Mouse (Mus musculus) forebrain, embryonic 12.5 days (tissue): ENCODE results near the gene Prkar1a. TPM values are rescaled to one million over a fixed set of nuclear protein-coding genes. Genes with fewer than 3 reads are reported as not detected.

Source experiments
- ATAC-seq: fragments of 200-750 bp; cut with Nextera tagmentation; 2 replicates; pipeline ENCODE4 v1.8.0; 2017; ENCODE audit warnings: moderate TSS enrichment; ENCODE audit not compliant: low FRiP score
- H3K27ac ChIP-seq: fragments of 300-500 bp; sonication (generic); 2 replicates; pipeline ENCODE4 v1.5.1; 2016; ENCODE audit warnings: mild to moderate bottlenecking
- H3K27me3 ChIP-seq: fragments of 300-500 bp; sonication (generic); 2 replicates; pipeline ENCODE4 v1.6.1; 2016; ENCODE audit warnings: mild to moderate bottlenecking
- H3K36me3 ChIP-seq: fragments of 300-500 bp; sonication (generic); replicated peaks from 2 replicates; pipeline ENCODE4 v1.6.1; 2016; ENCODE audit warnings: mild to moderate bottlenecking
- H3K4me1 ChIP-seq: fragments of 300-500 bp; sonication (generic); 2 replicates; pipeline ENCODE4 v1.6.1; 2016
- H3K4me2 ChIP-seq: fragments of 300-500 bp; sonication (generic); 2 replicates; pipeline ENCODE4 v1.6.1; 2016; ENCODE audit warnings: mild to moderate bottlenecking, moderate library complexity
- H3K4me3 ChIP-seq: fragments of 300-500 bp; sonication (generic); replicated peaks from 2 replicates; pipeline ENCODE4 v1.5.1; 2016; ENCODE audit warnings: mild to moderate bottlenecking
- H3K9ac ChIP-seq: fragments of 300-500 bp; sonication (generic); 2 replicates; pipeline ENCODE4 v1.6.1; 2016; ENCODE audit warnings: mild to moderate bottlenecking
- H3K9me3 ChIP-seq: fragments of 300-500 bp; sonication (generic); 2 replicates; pipeline ENCODE4 v1.6.1; 2016
- WGBS: fragments of 180-500 bp; shearing (Covaris S2); methylation state at CpG from one replicate; pipeline ENCODE4 v1.1.7; 2016; 5-methylcytosine and 5-hydroxymethylcytosine counted together
- polyA plus RNA-seq: library from polyadenylated mRNA; unstranded; fragments of >200 nt; fragmentation: Nextera tagmentation; extraction: Ambion mirVana; gene quantifications from 2 replicates; pipeline ENCODE4 v1.2.1, GENCODE M21; 2016

The Prkar1a gene
- polyA plus RNA-seq, 1 experiment from 2014 or later = 413 TPM

DNA sequence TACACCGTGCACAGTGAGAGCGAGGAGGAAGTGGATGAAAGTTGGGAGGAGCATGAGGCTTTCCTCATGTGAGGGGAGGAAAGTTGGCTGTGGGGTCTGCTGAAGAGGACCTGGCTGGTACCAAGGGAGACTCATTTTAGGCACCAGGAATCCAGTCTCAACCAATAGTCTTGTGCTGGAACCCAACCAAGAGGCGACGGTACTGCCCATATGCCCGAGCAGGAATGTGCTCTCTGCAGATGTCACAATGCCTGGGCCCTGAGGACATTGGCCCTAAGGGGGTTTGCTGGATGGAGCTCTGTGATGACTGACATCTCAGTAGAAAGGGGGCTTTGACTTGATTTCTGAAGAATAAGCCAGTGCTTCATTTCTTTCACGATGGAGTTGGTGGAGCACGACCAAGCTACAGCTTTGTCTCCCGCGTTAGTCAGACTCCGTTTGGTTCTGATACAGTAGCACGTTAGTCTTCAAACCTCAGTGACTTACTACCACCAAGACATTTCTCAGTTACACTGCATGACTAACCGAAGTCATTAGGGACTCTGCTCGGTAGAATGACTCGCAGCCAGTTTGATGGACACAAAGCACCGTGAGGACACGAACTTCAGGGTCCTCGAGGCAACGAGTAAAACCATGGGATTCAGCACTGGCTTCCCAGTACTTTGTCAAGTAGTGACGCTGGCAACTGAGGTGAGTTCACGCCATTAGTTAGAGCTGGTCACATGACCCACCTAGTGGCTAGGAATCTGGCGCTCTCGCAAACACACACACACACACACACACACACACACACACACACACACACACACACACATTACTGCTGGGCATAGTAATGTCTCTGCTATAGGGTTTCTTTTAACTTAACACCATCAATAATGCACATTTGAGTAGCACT is 55.4 kb downstream of the Prkar1a start:
- Histone ChIP-seq H3K4me2 (no peak overlapping the region), H3K27me3 (no peaks in the 10 kb centered on the region), H3K4me3 (no peak overlapping the region), H3K4me1 (no peaks in the 10 kb centered on the region), H3K9ac (no peak overlapping the region), H3K27ac (no peak overlapping the region), H3K36me3 (no peaks in the 10 kb centered on the region), H3K9me3 (no peaks in the 10 kb centered on the region)
- 90% methylated on average over 22 of the region's 22 CpGs for WGBS
- no peak for ATAC-seq

DNA sequence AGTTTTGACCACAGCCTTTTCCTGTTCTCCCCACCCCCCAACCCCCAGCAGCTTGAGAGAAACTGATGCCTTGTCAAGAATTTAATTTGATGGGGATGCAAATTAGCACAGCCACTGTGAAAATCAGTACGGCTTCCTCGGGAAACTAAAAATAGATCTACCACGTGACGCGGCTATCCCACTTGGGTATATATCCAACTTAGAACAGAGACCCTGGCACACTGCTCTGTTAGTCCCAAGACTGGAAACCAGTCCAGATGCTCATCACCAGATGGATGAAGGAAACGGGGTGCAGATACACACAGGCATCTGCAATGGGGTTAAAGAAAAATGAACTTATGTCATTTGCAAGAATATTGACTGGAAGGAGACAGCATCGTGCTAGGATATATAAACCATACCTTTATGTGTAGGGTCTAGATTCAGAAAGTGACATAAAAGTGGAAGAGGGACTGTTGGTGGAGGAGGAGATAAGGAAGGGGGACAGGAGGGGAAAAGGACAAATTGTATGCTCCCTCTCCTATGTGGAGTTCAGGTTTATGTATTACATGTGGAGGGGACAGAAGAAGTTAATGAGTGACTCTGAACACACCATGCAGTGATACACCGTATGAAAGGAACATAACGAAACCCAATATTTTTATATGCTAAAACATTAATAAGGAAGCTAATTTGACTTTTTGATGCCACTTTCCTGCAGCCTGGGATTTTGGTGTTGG is 56.3 kb downstream of the Prkar1a start:
- Histone ChIP-seq H3K27me3 (no peaks in the 10 kb centered on the region), H3K27ac (no peak overlapping the region), H3K4me1 (no peaks in the 10 kb centered on the region), H3K9me3 (no peaks in the 10 kb centered on the region), H3K4me2 (no peak overlapping the region), H3K9ac (no peak overlapping the region), H3K4me3 (no peak overlapping the region), H3K36me3 (no peaks in the 10 kb centered on the region)
- WGBS = 86% methylated on average over 9 of the region's 9 CpGs
- ATAC-seq = no peak

DNA sequence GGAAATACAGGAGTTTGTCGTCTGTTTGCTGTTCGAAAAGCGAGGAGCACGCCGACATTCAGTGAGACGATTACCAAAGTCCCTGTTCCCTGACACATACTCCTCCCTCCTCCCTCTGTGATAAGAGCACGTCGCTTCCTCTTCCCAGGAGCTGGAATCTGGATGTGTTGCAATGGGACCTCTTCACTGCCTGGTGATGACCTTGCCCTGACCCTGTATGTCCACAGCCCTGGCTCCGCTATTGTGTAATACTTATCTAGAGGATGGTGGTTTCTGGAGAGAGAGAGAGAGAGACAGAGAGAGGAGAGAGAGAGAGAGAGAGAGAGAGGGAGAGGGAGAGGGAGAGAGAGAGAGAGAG is 56.8 kb downstream of the Prkar1a start:
- H3K27ac ChIP-seq = no peak overlapping the region
- ATAC-seq = no peak
- H3K4me1 ChIP-seq = no peaks in the 10 kb centered on the region
- H3K27me3 ChIP-seq = no peaks in the 10 kb centered on the region
- no peaks in the 10 kb centered on the region for H3K36me3 ChIP-seq
- H3K4me3 ChIP-seq = no peak overlapping the region
- 83% methylated on average over 9 of the region's 9 CpGs for WGBS
- no peaks in the 10 kb centered on the region for H3K9me3 ChIP-seq
- H3K9ac ChIP-seq = no peak overlapping the region
- H3K4me2 ChIP-seq = no peak overlapping the region

DNA sequence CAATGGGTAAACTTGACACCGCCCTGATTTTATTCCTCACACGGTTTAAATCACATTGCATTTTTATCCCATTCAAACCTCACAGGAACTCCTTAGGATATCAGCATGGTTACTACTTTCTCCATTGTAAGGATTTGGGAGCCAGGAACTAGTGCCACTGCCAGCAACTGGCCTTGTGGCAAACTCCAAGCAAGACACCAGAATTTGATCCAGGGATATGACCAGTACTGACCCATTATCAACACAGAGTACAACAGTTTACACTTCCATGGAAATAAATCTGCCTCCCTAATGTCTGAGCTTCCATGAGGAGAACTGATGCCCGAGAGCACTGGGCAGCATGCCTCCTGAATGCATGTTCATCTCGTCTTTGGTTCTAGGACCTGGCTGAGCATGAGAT is 57.4 kb downstream of the Prkar1a start:
- no peaks in the 10 kb centered on the region for H3K27me3 ChIP-seq
- H3K9me3 ChIP-seq = no peaks in the 10 kb centered on the region
- H3K36me3 ChIP-seq = no peaks in the 10 kb centered on the region
- H3K4me2 ChIP-seq = no peak overlapping the region
- WGBS = 80% methylated on average over 4 of the region's 4 CpGs
- no peak for ATAC-seq
- H3K27ac ChIP-seq = no peak overlapping the region
- no peak overlapping the region for H3K4me3 ChIP-seq
- no peak overlapping the region for H3K9ac ChIP-seq
- no peaks in the 10 kb centered on the region for H3K4me1 ChIP-seq

DNA sequence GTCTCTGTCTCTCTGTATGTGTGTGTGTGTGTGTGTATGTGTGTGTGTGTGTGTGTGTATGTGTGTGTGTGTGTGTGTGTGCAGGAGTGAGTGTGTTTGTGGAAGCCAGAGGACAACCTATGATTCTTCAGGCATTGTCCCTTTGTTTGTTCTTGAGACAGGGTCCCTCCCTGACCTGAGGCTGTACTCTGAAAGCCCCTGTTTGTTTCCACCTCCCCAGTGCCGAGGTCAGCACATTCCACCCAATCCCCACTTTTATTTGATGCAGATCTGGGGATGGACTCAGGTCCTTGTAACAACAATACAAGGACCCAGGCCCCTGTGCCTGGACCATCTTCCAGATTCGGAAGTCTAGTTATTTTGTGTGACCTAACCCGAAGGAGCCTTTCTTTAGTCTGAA is 58.2 kb downstream of the Prkar1a start:
- Histone ChIP-seq H3K4me1 (no peaks in the 10 kb centered on the region), H3K4me2 (no peak overlapping the region), H3K36me3 (no peaks in the 10 kb centered on the region), H3K4me3 (no peak overlapping the region), H3K9ac (no peak overlapping the region), H3K27me3 (no peaks in the 10 kb centered on the region), H3K27ac (no peak overlapping the region), H3K9me3 (no peaks in the 10 kb centered on the region)
- 62% methylated on average over 3 of the region's 3 CpGs for WGBS
- no peak for ATAC-seq

DNA sequence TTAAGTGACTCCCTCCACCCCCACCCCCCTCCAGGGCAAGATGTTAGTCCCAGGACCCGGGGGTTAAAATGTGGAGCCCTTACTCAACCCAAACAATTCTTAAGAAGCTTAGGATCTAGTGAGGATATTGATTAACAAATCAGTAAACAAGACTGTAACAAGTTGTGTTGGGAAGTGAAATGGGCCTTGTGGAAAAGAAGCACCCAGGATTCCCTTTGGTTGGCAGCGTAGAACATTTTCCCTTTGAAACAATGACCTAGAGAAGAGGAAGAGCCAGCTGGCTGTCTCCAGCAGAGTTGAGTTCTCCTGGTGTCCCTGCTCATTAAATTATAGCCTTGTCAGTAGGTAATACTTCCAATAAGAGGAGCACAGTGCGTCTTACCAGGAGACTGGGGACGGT is 59.6 kb downstream of the Prkar1a start:
- 93% methylated on average over 4 of the region's 4 CpGs for WGBS
- Histone ChIP-seq H3K4me3 (no peak overlapping the region), H3K27me3 (no peaks in the 10 kb centered on the region), H3K9ac (no peak overlapping the region), H3K4me2 (no peak overlapping the region), H3K9me3 (no peaks in the 10 kb centered on the region), H3K27ac (no peak overlapping the region), H3K4me1 (no peaks in the 10 kb centered on the region), H3K36me3 (no peaks in the 10 kb centered on the region)
- ATAC-seq = no peak

DNA sequence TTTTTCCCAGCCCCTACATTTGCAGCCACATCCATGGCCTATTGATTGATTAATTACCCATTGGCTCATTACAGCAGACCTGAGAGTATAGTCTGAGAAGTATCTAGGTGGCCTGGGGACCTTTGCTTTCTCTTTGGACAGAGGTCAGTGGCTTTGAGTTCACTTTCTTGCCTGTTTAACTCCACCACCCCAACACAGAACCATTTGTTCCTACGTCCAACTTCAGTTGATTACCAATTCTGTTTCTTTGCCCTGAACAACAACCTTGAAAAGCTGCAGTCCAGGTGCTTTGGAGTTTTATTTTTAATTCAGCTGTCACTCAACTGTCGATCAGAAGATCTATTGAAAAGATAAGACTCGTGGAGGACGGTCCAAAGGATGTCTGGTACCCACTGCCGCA is 60.3 kb downstream of the Prkar1a start:
- no peak overlapping the region for H3K4me3 ChIP-seq
- no peak for ATAC-seq

DNA sequence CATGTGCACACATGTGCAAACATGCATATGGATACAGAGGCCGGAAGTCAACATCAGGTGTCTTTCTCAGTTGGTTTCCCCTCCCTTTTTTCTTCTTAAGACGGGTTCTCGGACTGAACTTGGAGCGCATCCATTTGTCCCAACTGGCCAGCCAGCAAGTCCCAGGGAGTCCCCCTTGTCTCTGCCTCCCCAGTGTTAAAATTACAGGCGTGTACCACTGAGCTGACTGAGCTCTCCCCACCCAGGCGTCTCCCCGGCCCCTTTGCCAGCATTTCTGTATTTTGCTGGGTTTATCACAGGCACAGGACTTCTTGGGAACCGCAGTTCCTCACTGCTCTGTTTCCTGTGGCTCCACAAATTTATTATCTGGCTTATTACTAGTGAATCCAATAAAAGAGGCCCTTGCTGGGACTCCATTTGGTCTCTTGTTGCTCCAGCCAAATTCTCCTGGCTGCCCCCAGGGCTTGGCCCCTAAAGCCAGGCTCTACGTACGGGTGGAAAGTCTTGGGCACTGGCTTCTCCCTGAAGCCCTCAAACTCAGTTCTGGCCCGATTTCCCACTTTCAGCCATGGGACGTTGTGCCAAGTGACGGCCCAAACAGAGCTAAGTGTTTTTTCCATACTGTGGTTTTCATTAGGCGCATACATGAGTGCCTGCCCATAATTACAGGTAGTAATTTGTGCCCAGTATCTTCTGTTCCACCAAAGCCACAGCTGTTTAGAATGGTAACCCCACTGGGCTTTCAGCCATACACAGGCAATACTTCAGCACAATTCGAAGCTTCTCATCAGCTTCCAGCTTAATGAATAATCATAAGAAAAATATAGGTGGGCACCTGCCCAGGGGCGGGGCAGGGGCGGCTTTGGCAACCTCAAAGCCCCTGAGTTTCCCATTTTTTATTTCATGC is 65.4 kb downstream of the Prkar1a start:
- no peak overlapping the region for H3K4me2 ChIP-seq
- no peak overlapping the region for H3K4me3 ChIP-seq
- no peaks in the 10 kb centered on the region for H3K36me3 ChIP-seq
- no peak overlapping the region for H3K27ac ChIP-seq
- no peaks in the 10 kb centered on the region for H3K9me3 ChIP-seq
- no peak for ATAC-seq
- H3K9ac ChIP-seq = no peak overlapping the region
- WGBS = 83% methylated on average over 17 of the region's 17 CpGs
- H3K27me3 ChIP-seq = no peaks in the 10 kb centered on the region
- H3K4me1 ChIP-seq = no peaks in the 10 kb centered on the region

More for the DNA sequence above, 60.3 kb downstream of the Prkar1a start:
- no peaks in the 10 kb centered on the region for H3K27me3 ChIP-seq
- H3K36me3 ChIP-seq = no peaks in the 10 kb centered on the region
- H3K9me3 ChIP-seq = no peaks in the 10 kb centered on the region
- no peak overlapping the region for H3K27ac ChIP-seq
- no peaks in the 10 kb centered on the region for H3K4me1 ChIP-seq
- no peak overlapping the region for H3K4me2 ChIP-seq
- H3K9ac ChIP-seq = no peak overlapping the region
- WGBS = 77% methylated on average over 5 of the region's 5 CpGs

DNA sequence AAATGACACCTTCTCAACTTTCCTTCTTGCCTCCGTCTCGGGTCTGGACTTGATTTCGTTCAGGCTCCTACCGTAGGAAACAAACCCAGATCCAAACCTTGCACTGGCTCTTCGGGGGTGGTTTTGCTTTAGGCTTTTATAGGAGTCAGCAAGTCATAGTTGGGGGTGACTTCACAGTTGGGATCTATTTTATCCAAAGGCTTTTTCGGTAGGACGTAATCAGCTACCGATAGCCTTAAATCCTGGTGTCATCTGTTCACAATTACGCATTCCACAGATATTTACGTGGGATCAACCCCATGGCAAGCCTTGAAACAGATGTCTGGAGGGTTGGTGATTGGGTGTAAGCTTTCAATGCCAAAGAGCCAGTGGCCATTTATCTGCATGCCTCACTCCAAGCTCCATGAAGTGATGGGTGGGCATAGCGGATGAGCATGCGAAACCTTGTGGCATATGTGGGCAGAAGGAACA is 66.1 kb downstream of the Prkar1a start:
- Histone ChIP-seq H3K27ac (no peak overlapping the region), H3K9me3 (no peaks in the 10 kb centered on the region), H3K4me1 (no peaks in the 10 kb centered on the region), H3K9ac (no peak overlapping the region), H3K36me3 (no peaks in the 10 kb centered on the region), H3K4me2 (no peak overlapping the region), H3K27me3 (peaks cover 4% of the 10 kb centered on the region), H3K4me3 (no peak overlapping the region)
- no peak for ATAC-seq
- WGBS = 88% methylated on average over 12 of the region's 12 CpGs

DNA sequence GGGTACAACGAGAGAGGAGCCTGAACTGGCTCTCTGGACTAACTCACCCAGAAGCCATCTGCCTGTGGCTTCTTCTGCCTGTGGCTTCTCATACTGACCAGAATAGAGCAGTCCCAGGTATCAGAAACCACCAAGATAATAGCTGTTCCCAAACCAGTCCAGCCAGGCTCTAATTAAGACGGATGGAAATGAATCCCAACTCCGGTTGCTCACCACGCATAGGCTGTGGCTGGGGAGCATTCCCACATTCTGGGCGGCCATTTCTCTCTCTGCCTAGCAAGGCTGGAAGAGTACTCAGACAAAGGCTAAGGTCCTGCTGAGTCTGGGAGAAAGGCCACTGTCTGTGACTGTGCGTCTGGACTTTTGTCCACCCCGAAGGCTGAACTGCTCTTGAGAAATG is 67.8 kb downstream of the Prkar1a start:
- Histone ChIP-seq H3K4me1 (peaks cover 9% of the 10 kb centered on the region), H3K9me3 (no peaks in the 10 kb centered on the region), H3K4me2 (no peak overlapping the region), H3K27ac (no peak overlapping the region), H3K27me3 (peaks cover 20% of the 10 kb centered on the region), H3K36me3 (no peaks in the 10 kb centered on the region), H3K4me3 (no peak overlapping the region), H3K9ac (no peak overlapping the region)
- 78% methylated on average over 7 of the region's 7 CpGs for WGBS
- no peak for ATAC-seq

DNA sequence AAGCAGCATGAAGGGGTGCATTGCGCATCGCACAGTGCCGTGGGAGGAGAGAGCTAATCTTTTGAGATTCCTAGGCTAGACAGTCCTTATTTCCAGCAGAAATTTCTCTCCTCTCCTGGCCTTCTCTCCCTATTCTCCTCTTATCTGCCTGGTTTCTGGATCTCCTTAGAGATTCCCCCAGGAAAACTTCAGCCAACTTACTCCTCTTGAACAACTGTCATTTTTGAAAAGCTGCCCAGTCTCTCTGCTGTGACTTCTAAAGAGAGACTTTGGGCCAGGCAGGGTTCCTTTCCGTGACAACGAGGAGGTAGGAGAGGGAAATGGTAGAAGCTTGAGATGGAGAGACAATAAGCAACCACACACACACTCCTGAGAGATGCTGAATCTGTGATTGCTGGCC is 68.2 kb downstream of the Prkar1a start:
- Histone ChIP-seq H3K27me3 (peaks cover 25% of the 10 kb centered on the region), H3K4me3 (no peak overlapping the region), H3K9me3 (no peaks in the 10 kb centered on the region), H3K27ac (no peak overlapping the region), H3K36me3 (no peaks in the 10 kb centered on the region), H3K4me2 (no peak overlapping the region), H3K9ac (no peak overlapping the region), H3K4me1 (peaks cover 13% of the 10 kb centered on the region)
- 86% methylated on average over 5 of the region's 5 CpGs for WGBS
- no peak for ATAC-seq
